Mouse (Mus musculus): Measurements from ENCODE around the gene Ssbp4.
"Not testable (repeated sequence)": the region's sequence is repeated elsewhere in the genome, so short reads cannot be mapped to it uniquely, and the experiment has no call there.

The Ssbp4 gene

GRCm38 (mm10) chr8:70587955-70588354 lies 20.7 kb downstream of the Ssbp4 start:
- not testable (repeated sequence) for DNase-seq (ENCODE audit: low spot score)

- no peak for DNase-seq (ENCODE audit: low spot score)
These were observed 23.4 kb downstream of the Ssbp4 start for GRCm38 (mm10) chr8:70585258-70585652.

GRCm38 (mm10) chr8:70584606-70585257 lies 23.9 kb downstream of the Ssbp4 start:
- no peak for DNase-seq (ENCODE audit: low spot score)

GRCm38 (mm10) chr8:70583476-70584387 lies 24.9 kb downstream of the Ssbp4 start:
- DNase-seq (ENCODE audit: low spot score), result no peak

- DNase-seq (ENCODE audit: low spot score), result no peak
These were observed 31.5 kb downstream of the Ssbp4 start for GRCm38 (mm10) chr8:70577207-70577606.

- no peak for DNase-seq (ENCODE audit: low spot score)
These were observed 33.8 kb downstream of the Ssbp4 start for GRCm38 (mm10) chr8:70574915-70575314.

- no peak for DNase-seq (ENCODE audit: low spot score)
These were observed 34.4 kb downstream of the Ssbp4 start for GRCm38 (mm10) chr8:70574302-70574701.

- no peak for DNase-seq (ENCODE audit: low spot score)
These were observed 37.7 kb downstream of the Ssbp4 start for GRCm38 (mm10) chr8:70570990-70571389.

- DNase-seq (ENCODE audit: low spot score), result no peak
These were observed 38.3 kb downstream of the Ssbp4 start for GRCm38 (mm10) chr8:70570360-70570759.

GRCm38 (mm10) chr8:70565561-70565960 lies 43.1 kb downstream of the Ssbp4 start:
- no peak for DNase-seq (ENCODE audit: low spot score)

GRCm38 (mm10) chr8:70564696-70565235 lies 43.9 kb downstream of the Ssbp4 start:
- DNase-seq (ENCODE audit: low spot score), result no peak

- DNase-seq (ENCODE audit: low spot score), result no peak
These were observed 44.8 kb downstream of the Ssbp4 start for GRCm38 (mm10) chr8:70563763-70564387.

- DNase-seq (ENCODE audit: low spot score), result no peak
These were observed 45.9 kb downstream of the Ssbp4 start for GRCm38 (mm10) chr8:70562802-70563201.

GRCm38 (mm10) chr8:70561809-70562535 lies 46.7 kb downstream of the Ssbp4 start:
- no peak for DNase-seq (ENCODE audit: low spot score)

- DNase-seq (ENCODE audit: low spot score), result no peak
These were observed 47.3 kb downstream of the Ssbp4 start for GRCm38 (mm10) chr8:70561357-70561756.

- no peak for DNase-seq (ENCODE audit: low spot score)
These were observed 48.1 kb downstream of the Ssbp4 start for GRCm38 (mm10) chr8:70560564-70560963.

- DNase-seq (ENCODE audit: low spot score), result no peak
These were observed 48.6 kb downstream of the Ssbp4 start for GRCm38 (mm10) chr8:70560096-70560495.

GRCm38 (mm10) chr8:70558983-70559382 lies 49.7 kb downstream of the Ssbp4 start:
- no peak for DNase-seq (ENCODE audit: low spot score)

- DNase-seq (ENCODE audit: low spot score), result no peak
These were observed 50.3 kb downstream of the Ssbp4 start for GRCm38 (mm10) chr8:70558334-70558733.

GRCm38 (mm10) chr8:70555079-70555747 lies 53.5 kb downstream of the Ssbp4 start:
- DNase-seq (ENCODE audit: low spot score), result no peak

- no peak for DNase-seq (ENCODE audit: low spot score)
These were observed 54.9 kb downstream of the Ssbp4 start for GRCm38 (mm10) chr8:70553740-70554139.

All from ovary, postnatal 10 days (tissue).